Mouse (Mus musculus) lung, embryonic 15.5 days (tissue): ENCODE measurements at regions not wholly inside any gene's neighbourhood (a gene's known extent, or its start where the extent isn't known, plus 50 kb on each side); places are given as distances from the start of the nearest gene placed in this dataset.
A peak's percentile ranks its signal among the peaks of the same experiment; 100 is the strongest.

Experiments used
- ATAC-seq: fragments of 200-750 bp; cut with Nextera tagmentation; 2 replicates; pipeline ENCODE4 v1.8.0; 2017; ENCODE audit warnings: moderate number of reproducible peaks, borderline replicate concordance; ENCODE audit not compliant: low FRiP score, low TSS enrichment; ENCODE audit errors: extremely low read depth
- H3K27ac ChIP-seq: fragments of 300-500 bp; sonication (generic); 2 replicates; pipeline ENCODE4 v1.5.1; 2015; ENCODE audit warnings: moderate library complexity, mild to moderate bottlenecking, inconsistent platforms
- H3K27me3 ChIP-seq: fragments of 300-500 bp; sonication (generic); 2 replicates; pipeline ENCODE4 v1.6.1; 2015; ENCODE audit warnings: inconsistent platforms
- H3K36me3 ChIP-seq: fragments of 300-500 bp; sonication (generic); 2 replicates; pipeline ENCODE4 v1.6.1; 2015; ENCODE audit warnings: inconsistent platforms
- H3K4me1 ChIP-seq: fragments of 300-500 bp; sonication (generic); 2 replicates; pipeline ENCODE4 v1.6.1; 2015; ENCODE audit warnings: inconsistent platforms
- H3K4me2 ChIP-seq: fragments of 300-500 bp; sonication (generic); 2 replicates; pipeline ENCODE4 v1.6.1; 2015; ENCODE audit warnings: inconsistent platforms, mild to moderate bottlenecking, moderate library complexity
- H3K4me3 ChIP-seq: fragments of 300-500 bp; sonication (generic); 2 replicates; pipeline ENCODE4 v1.5.1; 2015; ENCODE audit warnings: mild to moderate bottlenecking, inconsistent platforms
- H3K9ac ChIP-seq: fragments of 300-500 bp; sonication (generic); 2 replicates; pipeline ENCODE4 v1.6.1; 2015; ENCODE audit warnings: inconsistent platforms
- H3K9me3 ChIP-seq: fragments of 300-500 bp; sonication (generic); 2 replicates; pipeline ENCODE4 v1.6.1; 2016; ENCODE audit warnings: inconsistent platforms
- WGBS: fragments of 180-500 bp; shearing (Covaris S2); methylation state at CpG from one replicate; pipeline ENCODE4 v1.1.7; 2015; 5-methylcytosine and 5-hydroxymethylcytosine counted together

DNA sequence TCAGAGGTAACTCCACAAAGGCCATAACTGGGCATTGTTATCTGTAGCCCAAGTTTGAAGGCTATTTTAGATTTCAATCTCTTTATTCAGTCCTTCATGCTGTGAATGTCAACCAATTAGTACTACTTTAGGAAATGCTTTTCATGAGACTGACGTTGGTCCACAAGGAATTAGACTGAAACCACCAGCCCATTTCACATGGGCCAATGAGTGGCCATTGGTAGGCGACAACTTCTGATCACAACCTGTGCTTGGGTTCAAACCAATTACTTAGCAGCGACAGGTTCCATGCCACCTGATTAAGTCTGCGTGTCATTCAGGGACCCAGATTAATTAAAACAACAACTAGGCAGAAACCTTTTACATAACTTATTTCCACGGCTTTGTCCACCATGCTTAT is 126.9 kb upstream of the Tenm3 start:
- no peak overlapping the region for H3K4me3 ChIP-seq
- no peak for ATAC-seq
- no peak overlapping the region for H3K9ac ChIP-seq
- 88% methylated on average over 5 of the region's 5 CpGs for WGBS
- H3K9me3 ChIP-seq: no peaks in the 10 kb centered on the region
- H3K27ac ChIP-seq: no peak overlapping the region
- no peak overlapping the region for H3K4me2 ChIP-seq
- no peaks in the 10 kb centered on the region for H3K36me3 ChIP-seq
- no peaks in the 10 kb centered on the region for H3K4me1 ChIP-seq
- H3K27me3 ChIP-seq: no peaks in the 10 kb centered on the region

DNA sequence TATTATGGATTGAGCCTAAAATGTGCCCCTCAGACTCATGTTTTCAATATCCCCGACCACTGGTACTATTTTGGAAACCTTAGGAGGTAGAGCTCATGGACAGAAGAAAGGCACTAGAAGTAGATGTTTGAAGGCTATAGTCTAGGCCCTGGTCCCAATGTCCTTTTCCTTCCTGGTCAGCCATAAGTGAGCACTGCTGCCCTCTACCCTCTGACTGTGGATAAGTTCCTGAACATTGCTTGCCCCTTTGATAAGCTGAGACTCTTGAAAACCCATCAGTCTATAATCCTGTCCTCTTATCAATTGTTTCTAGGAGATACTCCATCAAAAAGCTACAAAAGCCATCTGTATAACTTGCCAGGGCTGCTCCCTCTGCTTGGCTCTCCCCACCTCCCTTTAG is 121.2 kb upstream of the Tenm3 start:
- H3K4me3 ChIP-seq: no peak overlapping the region
- H3K36me3 ChIP-seq: no peaks in the 10 kb centered on the region
- no peaks in the 10 kb centered on the region for H3K27me3 ChIP-seq
- H3K4me1 ChIP-seq: no peaks in the 10 kb centered on the region
- no peak overlapping the region for H3K4me2 ChIP-seq
- H3K9ac ChIP-seq: no peak overlapping the region
- no peak overlapping the region for H3K27ac ChIP-seq
- 69% methylated on average over 1 of the region's 1 CpGs for WGBS
- ATAC-seq: no peak
- no peaks in the 10 kb centered on the region for H3K9me3 ChIP-seq

DNA sequence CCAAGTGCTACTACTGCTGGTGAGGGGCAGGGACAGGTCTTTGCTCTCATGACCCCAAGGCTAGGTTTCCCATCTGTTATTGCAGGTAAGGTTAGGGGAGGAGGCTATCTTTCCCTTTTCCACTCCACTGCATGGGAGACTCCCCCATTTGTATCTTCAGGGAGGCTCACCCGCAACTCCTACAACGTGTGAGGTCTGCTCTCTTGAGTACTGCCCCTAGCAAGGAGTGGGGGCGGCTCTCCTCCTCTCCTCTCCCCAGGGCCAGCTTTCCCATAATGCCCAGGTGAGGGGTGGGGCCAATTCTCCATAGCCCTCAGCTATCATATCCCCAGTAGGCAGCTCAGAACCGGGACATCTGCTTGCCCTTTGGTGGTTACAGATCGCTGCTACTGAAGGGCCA is 113.9 kb upstream of the Tenm3 start:
- ATAC-seq: no peak
- WGBS: 77% methylated on average over 5 of the region's 5 CpGs

GRCm38 (mm10) chr8:48951412-48951811 is 107.7 kb upstream of the Tenm3 start:
- Histone ChIP-seq H3K4me1 (no peaks in the 10 kb centered on the region), H3K4me3 (no peak overlapping the region), H3K9me3 (no peaks in the 10 kb centered on the region), H3K4me2 (no peak overlapping the region), H3K27ac (no peak overlapping the region), H3K36me3 (no peaks in the 10 kb centered on the region), H3K27me3 (no peaks in the 10 kb centered on the region), H3K9ac (no peak overlapping the region)
- no peak for ATAC-seq
- 80% methylated on average over 10 of the region's 10 CpGs for WGBS

More for the DNA sequence above, 113.9 kb upstream of the Tenm3 start:
- H3K9ac ChIP-seq: no peak overlapping the region
- no peak overlapping the region for H3K4me2 ChIP-seq
- H3K4me3 ChIP-seq: no peak overlapping the region
- H3K9me3 ChIP-seq: no peaks in the 10 kb centered on the region
- H3K4me1 ChIP-seq: no peaks in the 10 kb centered on the region
- H3K36me3 ChIP-seq: no peaks in the 10 kb centered on the region
- no peak overlapping the region for H3K27ac ChIP-seq
- H3K27me3 ChIP-seq: no peaks in the 10 kb centered on the region

DNA sequence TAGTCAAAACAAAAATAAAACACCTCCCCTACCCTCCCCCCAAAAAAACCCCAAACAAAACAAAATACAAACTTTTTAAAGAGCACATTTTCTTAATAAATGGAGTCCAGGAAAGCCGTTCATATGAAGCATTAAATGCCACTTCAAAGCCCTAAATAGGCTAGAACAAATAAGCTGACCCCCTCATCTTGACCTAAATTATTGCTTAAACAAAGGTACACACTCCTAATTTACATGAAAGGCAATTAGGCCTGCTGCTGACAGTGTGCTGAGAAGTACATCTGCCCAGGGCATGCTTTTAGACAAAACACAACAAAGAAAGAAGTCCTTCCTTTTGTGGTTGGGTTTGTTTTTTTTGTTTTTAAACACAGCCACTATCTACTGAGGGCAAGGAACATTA is 100.4 kb upstream of the Tenm3 start:
- H3K4me2 ChIP-seq: no peak overlapping the region
- no peaks in the 10 kb centered on the region for H3K36me3 ChIP-seq
- no peak overlapping the region for H3K27ac ChIP-seq
- no peak overlapping the region for H3K4me3 ChIP-seq
- no peaks in the 10 kb centered on the region for H3K4me1 ChIP-seq
- 29% methylated on average over 1 of the region's 1 CpGs for WGBS
- no peak for ATAC-seq
- H3K9me3 ChIP-seq: no peaks in the 10 kb centered on the region
- no peaks in the 10 kb centered on the region for H3K27me3 ChIP-seq
- H3K9ac ChIP-seq: no peak overlapping the region

DNA sequence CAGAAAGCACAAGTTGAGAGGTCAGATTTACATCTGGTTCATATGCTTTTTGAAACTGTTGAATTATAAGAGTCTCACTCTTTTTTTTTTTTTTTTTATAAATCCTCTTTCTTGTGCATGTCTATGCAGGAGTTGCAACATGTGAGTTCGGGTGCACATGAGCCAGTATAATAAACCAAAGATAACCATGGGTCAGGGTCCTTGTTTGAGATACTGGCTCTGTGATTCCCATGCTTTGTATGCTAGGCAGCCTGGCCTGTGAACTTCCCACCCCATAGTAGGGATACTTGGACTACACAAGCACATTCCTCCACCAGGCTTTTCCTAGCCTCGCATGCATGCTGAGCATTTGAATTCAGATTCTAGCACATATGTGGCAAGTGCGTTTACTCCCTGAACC is 93.4 kb upstream of the Tenm3 start:
- 83% methylated on average over 3 of the region's 3 CpGs for WGBS
- Histone ChIP-seq H3K4me2 (no peak overlapping the region), H3K9me3 (no peaks in the 10 kb centered on the region), H3K4me3 (no peak overlapping the region), H3K4me1 (no peaks in the 10 kb centered on the region), H3K9ac (no peak overlapping the region), H3K36me3 (no peaks in the 10 kb centered on the region), H3K27me3 (no peaks in the 10 kb centered on the region), H3K27ac (no peak overlapping the region)
- ATAC-seq: no peak

DNA sequence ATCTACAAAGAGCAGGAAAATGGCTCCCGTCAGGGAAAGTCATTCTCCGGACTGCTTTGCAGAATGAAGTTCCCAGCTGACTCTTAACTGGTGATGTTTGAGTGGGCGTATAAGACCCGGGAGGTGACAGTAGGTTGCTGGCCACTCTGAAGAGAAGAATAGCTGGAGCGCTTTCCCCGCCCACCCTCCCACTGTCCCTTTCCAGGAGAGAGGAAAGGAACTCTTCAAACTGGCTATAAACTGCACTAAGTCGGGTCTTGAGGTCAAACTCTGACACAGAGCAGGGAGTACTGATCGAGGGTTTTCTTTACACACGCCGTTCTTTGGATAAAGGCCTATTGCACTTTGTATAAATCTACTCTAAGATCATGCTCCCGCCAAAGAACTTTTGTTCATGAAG is 83.4 kb upstream of the Tenm3 start:
- Histone ChIP-seq H3K27ac (no peak overlapping the region), H3K4me2 (no peak overlapping the region), H3K9me3 (no peaks in the 10 kb centered on the region), H3K27me3 (no peaks in the 10 kb centered on the region), H3K36me3 (no peaks in the 10 kb centered on the region), H3K4me1 (no peaks in the 10 kb centered on the region), H3K4me3 (no peak overlapping the region), H3K9ac (no peak overlapping the region)
- 73% methylated on average over 11 of the region's 11 CpGs for WGBS
- no peak for ATAC-seq

GRCm38 (mm10) chr8:48915275-48915674 is 71.5 kb upstream of the Tenm3 start:
- H3K9ac ChIP-seq: no peak overlapping the region
- H3K4me2 ChIP-seq: no peak overlapping the region
- H3K4me3 ChIP-seq: no peak overlapping the region
- H3K36me3 ChIP-seq: no peaks in the 10 kb centered on the region
- ATAC-seq: no peak
- no peaks in the 10 kb centered on the region for H3K27me3 ChIP-seq
- H3K4me1 ChIP-seq: no peaks in the 10 kb centered on the region
- no peaks in the 10 kb centered on the region for H3K9me3 ChIP-seq
- 45% methylated on average over 3 of the region's 3 CpGs for WGBS
- no peak overlapping the region for H3K27ac ChIP-seq

- Histone ChIP-seq H3K4me1 (no peaks in the 10 kb centered on the region), H3K4me2 (no peak overlapping the region), H3K9me3 (no peaks in the 10 kb centered on the region), H3K27ac (no peak overlapping the region), H3K4me3 (no peak overlapping the region), H3K27me3 (no peaks in the 10 kb centered on the region), H3K9ac (no peak overlapping the region), H3K36me3 (no peaks in the 10 kb centered on the region)
- WGBS: 41% methylated on average over 4 of the region's 4 CpGs
- ATAC-seq: peak; percentile 39; the same call in 1 of the 2 replicates
Observed at GRCm38 (mm10) chr8:48912842-48913241, 69.1 kb upstream of the Tenm3 start.

DNA sequence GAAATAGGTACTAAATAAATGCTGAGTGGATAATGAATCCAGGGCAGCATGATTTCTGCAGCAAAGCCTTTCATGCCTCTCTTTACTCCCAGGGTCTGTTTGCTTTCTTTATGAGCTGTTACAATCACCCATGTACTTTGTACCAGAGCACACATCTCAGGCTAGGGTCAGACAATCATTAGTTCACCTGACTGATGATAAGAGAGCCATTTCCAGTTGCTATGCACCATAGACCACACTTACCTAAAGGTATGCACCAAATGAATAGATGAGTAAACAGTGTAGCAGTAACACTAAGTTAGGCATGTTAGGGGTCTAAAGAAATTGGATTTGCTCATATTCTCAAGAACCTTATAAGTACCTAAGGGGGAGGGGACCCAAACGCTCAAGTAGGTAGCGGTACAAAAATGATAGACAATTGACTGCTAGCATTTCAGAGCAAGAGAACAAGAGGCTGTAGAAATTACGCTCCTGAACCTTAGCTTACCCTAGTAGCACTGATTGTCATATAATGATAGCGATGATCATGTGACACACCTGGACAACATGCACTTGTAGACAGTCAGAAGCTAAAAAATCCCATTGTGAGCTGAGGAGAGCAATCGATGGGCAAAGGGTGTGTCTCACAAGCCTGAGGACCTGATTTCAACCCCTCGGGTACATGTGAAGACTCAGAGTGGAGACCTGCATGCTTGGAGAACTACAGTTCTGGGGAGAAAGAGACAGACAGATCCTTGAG is 58.1 kb upstream of the Tenm3 start:
- no peak overlapping the region for H3K4me3 ChIP-seq
- H3K27ac ChIP-seq: no peak overlapping the region
- H3K4me1 ChIP-seq: no peaks in the 10 kb centered on the region
- no peaks in the 10 kb centered on the region for H3K9me3 ChIP-seq
- ATAC-seq: peak; percentile 52; the same call in 1 of the 2 replicates
- no peak overlapping the region for H3K4me2 ChIP-seq
- 69% methylated on average over 6 of the region's 6 CpGs for WGBS
- no peak overlapping the region for H3K9ac ChIP-seq
- H3K27me3 ChIP-seq: no peaks in the 10 kb centered on the region
- H3K36me3 ChIP-seq: no peaks in the 10 kb centered on the region

- H3K36me3 ChIP-seq: no peaks in the 10 kb centered on the region
- no peak overlapping the region for H3K4me3 ChIP-seq
- no peak overlapping the region for H3K27ac ChIP-seq
- H3K9ac ChIP-seq: no peak overlapping the region
- H3K9me3 ChIP-seq: no peaks in the 10 kb centered on the region
- no peaks in the 10 kb centered on the region for H3K4me1 ChIP-seq
- ATAC-seq: no peak
- WGBS: 83% methylated on average over 2 of the region's 2 CpGs
- H3K27me3 ChIP-seq: no peaks in the 10 kb centered on the region
- H3K4me2 ChIP-seq: no peak overlapping the region
Observed at GRCm38 (mm10) chr8:48896687-48897086, 52.9 kb upstream of the Tenm3 start.

- no peaks in the 10 kb centered on the region for H3K9me3 ChIP-seq
- ATAC-seq: no peak
- 70% methylated on average over 7 of the region's 7 CpGs for WGBS
Observed at GRCm38 (mm10) chr8:48896251-48896650, 52.5 kb upstream of the Tenm3 start.

DNA sequence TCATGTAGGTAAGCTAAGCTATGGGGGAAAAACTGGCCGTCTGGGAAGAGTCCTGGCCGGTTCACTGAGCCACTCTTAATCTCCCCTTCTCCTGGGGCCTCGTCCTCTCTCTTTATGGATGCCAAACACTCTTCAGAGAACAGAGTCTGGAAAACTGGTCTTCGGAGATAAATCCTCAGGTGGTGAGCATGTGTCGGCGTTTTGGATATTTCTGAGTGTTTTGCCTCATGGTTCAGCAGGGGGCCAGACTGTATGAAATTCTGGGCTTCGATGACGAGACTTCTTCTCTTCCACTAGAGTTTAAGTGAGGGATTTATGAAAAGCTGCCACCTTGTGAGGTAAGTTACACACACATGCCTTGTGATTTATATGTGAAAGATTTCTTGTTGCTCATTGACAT is 51.8 kb upstream of the Tenm3 start:
- Histone ChIP-seq H3K36me3 (no peaks in the 10 kb centered on the region), H3K4me3 (no peak overlapping the region), H3K27ac (no peak overlapping the region), H3K4me1 (no peaks in the 10 kb centered on the region), H3K9me3 (no peaks in the 10 kb centered on the region), H3K4me2 (no peak overlapping the region), H3K27me3 (no peaks in the 10 kb centered on the region), H3K9ac (no peak overlapping the region)
- ATAC-seq: no peak
- 50% methylated on average over 8 of the region's 8 CpGs for WGBS

More at GRCm38 (mm10) chr8:48896251-48896650, 52.5 kb upstream of the Tenm3 start:
- Histone ChIP-seq H3K4me1 (no peaks in the 10 kb centered on the region), H3K36me3 (no peaks in the 10 kb centered on the region), H3K4me2 (no peak overlapping the region), H3K9ac (no peak overlapping the region), H3K27me3 (no peaks in the 10 kb centered on the region), H3K4me3 (no peak overlapping the region), H3K27ac (no peak overlapping the region)
